Mouse (Mus musculus) lung, embryonic 16.5 days (tissue): ENCODE measurements around the gene Skor1. TPM values are rescaled to one million over a fixed set of nuclear protein-coding genes. Genes with fewer than 3 reads are reported as not detected.

Experiments
- ATAC-seq: fragments of 200-750 bp; cut with Nextera tagmentation; 2 replicates; pipeline ENCODE4 v1.8.0; 2017; ENCODE audit warnings: low read depth, mild to moderate bottlenecking, moderate library complexity
- H3K27ac ChIP-seq: fragments of 300-500 bp; sonication (generic); 2 replicates; pipeline ENCODE4 v1.5.1; 2014; ENCODE audit warnings: mild to moderate bottlenecking, control low read depth, low read length
- H3K27me3 ChIP-seq: fragments of 300-500 bp; sonication (generic); 2 replicates; pipeline ENCODE4 v1.6.1; 2014; ENCODE audit warnings: low read depth, low read length, mixed read lengths; ENCODE audit not compliant: control insufficient read depth, insufficient read depth
- H3K36me3 ChIP-seq: fragments of 300-500 bp; sonication (generic); 2 replicates; pipeline ENCODE4 v1.6.1; 2014; ENCODE audit warnings: low read length; ENCODE audit not compliant: control insufficient read depth, insufficient read depth
- H3K4me1 ChIP-seq: fragments of 300-500 bp; sonication (generic); replicated peaks from 2 replicates; pipeline ENCODE4 v1.6.1; 2014; ENCODE audit warnings: low read length, mixed read lengths; ENCODE audit not compliant: control insufficient read depth, insufficient read depth
- H3K4me2 ChIP-seq: fragments of 300-500 bp; sonication (generic); 2 replicates; pipeline ENCODE4 v1.6.1; 2014; ENCODE audit warnings: low read depth, low read length, control low read depth
- H3K4me3 ChIP-seq: fragments of 300-500 bp; sonication (generic); 2 replicates; pipeline ENCODE4 v1.5.1; 2014; ENCODE audit warnings: mild to moderate bottlenecking, low read length, control low read depth
- H3K9ac ChIP-seq: fragments of 300-500 bp; sonication (generic); 2 replicates; pipeline ENCODE4 v1.6.1; 2014; ENCODE audit warnings: low read length, control low read depth
- H3K9me3 ChIP-seq: fragments of 300-500 bp; sonication (generic); 2 replicates; pipeline ENCODE4 v1.6.1; 2016; ENCODE audit warnings: low read length; ENCODE audit not compliant: control insufficient read depth
- WGBS: fragments of 180-500 bp; shearing (Covaris S2); extraction: QIAGEN DNeasy Blood & Tissue Kit; methylation state at CpG from one replicate; pipeline ENCODE4 v1.1.7; 2014; 5-methylcytosine and 5-hydroxymethylcytosine counted together
- polyA plus RNA-seq: library from polyadenylated mRNA; unstranded; fragments of >200 nt; fragmentation: Nextera tagmentation; extraction: Ambion mirVana; gene quantifications from 2 replicates; pipeline ENCODE4 v1.2.1, GENCODE M21; 2015

The Skor1 gene
- polyA plus RNA-seq, 1 experiment from 2014 or later: not detected

DNA sequence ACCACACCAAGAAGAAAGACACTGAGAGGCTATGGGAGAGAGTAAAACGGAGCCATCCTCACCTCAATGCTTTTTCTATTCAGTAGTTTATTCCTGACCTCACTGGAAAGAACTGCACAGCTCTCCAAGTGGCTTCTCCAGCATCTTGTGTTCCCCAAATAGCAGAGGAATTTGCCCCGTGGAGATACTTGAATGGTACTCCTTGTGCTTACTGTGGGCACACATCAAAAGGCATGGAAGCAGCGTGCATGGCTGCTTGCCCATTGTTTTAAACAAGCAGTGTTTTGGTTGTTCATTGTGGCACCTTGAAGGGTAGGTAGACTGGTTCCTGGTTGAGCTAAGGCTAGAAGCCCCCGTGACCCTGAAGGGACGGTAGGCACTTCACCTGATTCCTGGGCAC lies 48.1 kb downstream of the Skor1 start:
- H3K4me3 ChIP-seq: no peak overlapping the region
- 63% methylated on average over 5 of the region's 5 CpGs for WGBS
- H3K36me3 ChIP-seq: no peaks in the 10 kb centered on the region; the same call in 1 of the 2 replicates
- peak; percentile 55; the same call in 1 of the 2 replicates for ATAC-seq
- no peaks in the 10 kb centered on the region for H3K27me3 ChIP-seq
- no peak overlapping the region for H3K9ac ChIP-seq
- H3K4me1 ChIP-seq: no peaks in the 10 kb centered on the region; the same call in 1 of the 2 replicates
- H3K9me3 ChIP-seq: no peaks in the 10 kb centered on the region
- H3K27ac ChIP-seq: peak overlapping the region; percentile 41
- H3K4me2 ChIP-seq: no peak overlapping the region

DNA sequence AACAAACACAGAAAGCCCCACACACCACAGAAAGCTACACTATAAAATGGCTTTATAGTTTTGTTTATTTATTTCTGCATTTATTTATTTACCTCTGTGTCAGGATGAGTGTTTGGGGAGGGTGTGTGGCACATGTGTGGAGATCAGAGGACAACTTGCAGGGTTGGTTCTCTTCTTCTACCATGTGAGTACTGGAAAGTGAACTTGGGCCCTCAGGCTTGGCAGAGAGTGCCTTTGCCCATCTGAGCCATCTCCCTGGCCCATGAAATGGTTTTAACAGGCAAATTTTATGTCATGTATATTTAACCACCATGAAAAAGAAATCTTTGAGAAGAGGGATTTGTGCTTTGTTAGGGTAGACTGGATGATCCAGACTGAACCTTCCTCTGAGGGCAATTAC lies 48.9 kb downstream of the Skor1 start:
- Histone ChIP-seq H3K27me3 (no peaks in the 10 kb centered on the region), H3K27ac (no peak overlapping the region), H3K4me3 (no peak overlapping the region), H3K9ac (no peak overlapping the region), H3K4me2 (no peak overlapping the region), H3K4me1 (peaks cover 4% of the 10 kb centered on the region), H3K9me3 (no peaks in the 10 kb centered on the region), H3K36me3 (no peaks in the 10 kb centered on the region; the same call in 1 of the 2 replicates)
- no peak for ATAC-seq

DNA sequence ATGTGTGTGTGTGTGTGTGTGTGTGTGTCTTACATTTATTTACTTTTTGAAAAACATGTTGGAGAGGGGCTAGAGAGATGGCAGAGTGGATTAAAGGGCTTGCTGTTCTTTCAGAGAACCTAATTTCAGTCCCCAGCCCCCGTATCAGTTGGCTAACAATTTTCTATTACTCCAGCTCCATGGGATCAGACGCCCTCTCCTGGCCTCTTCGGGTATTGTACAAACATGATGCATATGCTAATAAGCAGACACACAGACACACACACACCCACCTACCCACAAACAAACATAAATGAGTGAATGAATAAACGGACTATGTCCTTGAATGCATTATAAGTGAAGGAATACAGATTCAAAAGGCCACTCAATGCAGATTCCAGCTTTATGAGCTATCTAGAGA lies 49.4 kb downstream of the Skor1 start:
- Histone ChIP-seq H3K4me3 (no peak overlapping the region), H3K27me3 (no peaks in the 10 kb centered on the region), H3K4me1 (peaks cover 4% of the 10 kb centered on the region), H3K27ac (no peak overlapping the region), H3K36me3 (no peaks in the 10 kb centered on the region; the same call in 1 of the 2 replicates), H3K9me3 (no peaks in the 10 kb centered on the region), H3K4me2 (no peak overlapping the region), H3K9ac (no peak overlapping the region)
- 81% methylated on average over 4 of the region's 4 CpGs for WGBS
- no peak for ATAC-seq

DNA sequence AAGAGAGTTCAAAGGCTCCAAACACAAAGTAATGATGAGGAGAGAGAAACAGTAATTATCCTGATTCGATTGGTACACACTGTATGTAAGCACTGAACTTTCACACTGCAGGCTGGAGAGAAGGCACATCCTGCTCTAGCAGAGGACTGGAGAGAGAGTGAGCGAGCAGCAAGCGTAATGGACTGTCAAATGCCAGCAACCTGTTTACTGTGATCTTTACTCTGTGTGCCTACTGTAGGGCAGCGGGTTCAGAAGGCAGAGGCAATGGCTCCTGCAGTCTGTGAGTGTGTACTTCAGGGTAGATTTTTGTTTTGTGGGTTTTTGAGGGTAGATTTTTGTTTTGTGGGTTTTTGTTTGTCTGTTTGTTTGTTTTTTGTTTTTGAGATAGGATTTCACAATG lies 49.9 kb downstream of the Skor1 start:
- Histone ChIP-seq H3K27me3 (no peaks in the 10 kb centered on the region), H3K4me1 (peaks cover 4% of the 10 kb centered on the region), H3K4me3 (no peak overlapping the region), H3K9ac (no peak overlapping the region), H3K36me3 (no peaks in the 10 kb centered on the region; the same call in 1 of the 2 replicates), H3K27ac (no peak overlapping the region), H3K9me3 (no peaks in the 10 kb centered on the region), H3K4me2 (no peak overlapping the region)
- ATAC-seq: no peak
- WGBS: 72% methylated on average over 4 of the region's 4 CpGs

DNA sequence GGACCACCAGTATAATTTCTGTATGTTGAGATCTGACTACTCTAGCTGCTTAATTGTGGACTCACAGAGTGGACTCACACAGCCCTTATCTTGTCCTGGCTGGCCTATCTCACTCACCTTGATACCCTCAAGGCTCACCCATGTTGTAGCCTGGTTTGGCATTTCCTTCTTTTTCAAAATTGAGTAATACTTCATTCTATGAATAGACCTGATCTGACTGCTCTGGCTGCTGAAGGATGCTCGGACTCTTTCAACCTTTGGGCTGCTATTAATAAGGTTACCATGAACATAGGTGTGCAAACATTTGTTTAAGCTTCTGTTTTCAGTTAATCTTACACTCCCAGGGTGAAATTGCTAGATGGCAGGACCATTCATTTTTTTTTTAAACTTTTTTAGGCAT lies 51.6 kb downstream of the Skor1 start:
- Histone ChIP-seq H3K4me3 (no peak overlapping the region), H3K9ac (no peak overlapping the region), H3K9me3 (no peaks in the 10 kb centered on the region), H3K27me3 (no peaks in the 10 kb centered on the region), H3K4me2 (no peak overlapping the region), H3K27ac (no peak overlapping the region), H3K4me1 (peaks cover 12% of the 10 kb centered on the region), H3K36me3 (no peaks in the 10 kb centered on the region; the same call in 1 of the 2 replicates)
- WGBS: 53% methylated on average over 1 of the region's 1 CpGs
- ATAC-seq: no peak

DNA sequence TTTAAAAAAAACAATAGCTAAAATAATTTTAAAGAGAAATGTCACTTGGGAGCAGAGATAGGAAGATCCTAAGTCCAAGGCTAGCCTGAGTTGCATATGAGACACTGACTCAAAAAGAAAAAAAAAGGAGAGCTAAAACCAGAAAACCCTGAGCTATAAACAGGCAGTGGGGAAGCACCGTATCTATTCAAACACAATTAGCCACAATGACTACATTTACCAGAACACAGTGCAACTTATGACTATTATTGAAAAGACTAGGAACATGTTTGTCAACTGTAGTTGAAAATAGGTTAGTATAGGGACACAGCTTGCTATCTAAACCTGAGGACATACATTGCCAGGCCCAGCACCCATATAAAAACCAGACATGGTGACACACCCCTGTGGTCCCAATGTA lies 54.7 kb downstream of the Skor1 start:
- H3K4me3 ChIP-seq: no peak overlapping the region
- no peak overlapping the region for H3K27ac ChIP-seq
- no peaks in the 10 kb centered on the region for H3K36me3 ChIP-seq
- WGBS: 88% methylated on average over 1 of the region's 1 CpGs
- no peak overlapping the region for H3K9ac ChIP-seq
- ATAC-seq: no peak
- no peaks in the 10 kb centered on the region for H3K9me3 ChIP-seq
- no peak overlapping the region for H3K4me2 ChIP-seq
- no peaks in the 10 kb centered on the region for H3K27me3 ChIP-seq
- H3K4me1 ChIP-seq: peaks cover 20% of the 10 kb centered on the region

DNA sequence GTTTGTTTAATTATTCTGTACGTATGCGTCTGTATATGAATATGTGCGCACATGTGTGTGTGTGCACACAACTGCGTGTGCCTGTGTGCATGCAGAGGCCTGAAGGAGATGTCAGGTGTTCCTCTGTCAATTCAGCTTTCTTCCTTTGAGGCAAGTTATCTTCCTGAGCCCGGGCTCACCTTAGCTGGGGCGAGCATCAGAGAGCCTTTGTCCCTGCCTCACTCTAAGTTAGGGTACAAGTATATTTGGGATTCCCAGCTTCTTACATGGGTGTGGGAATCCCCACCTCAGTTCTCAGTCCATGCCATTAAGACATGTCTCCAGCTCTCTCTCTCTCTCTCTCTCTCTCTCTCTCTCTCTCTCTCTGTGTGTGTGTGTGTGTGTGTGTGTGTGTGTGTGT lies 56.2 kb downstream of the Skor1 start:
- H3K4me3 ChIP-seq: peak overlapping the region; percentile 33
- WGBS: 3% methylated on average over 6 of the region's 6 CpGs
- H3K9ac ChIP-seq: peak overlapping the region; percentile 50
- H3K9me3 ChIP-seq: no peaks in the 10 kb centered on the region
- peak overlapping the region; percentile 97 for H3K27ac ChIP-seq
- H3K4me2 ChIP-seq: peak overlapping the region; percentile 60
- no peaks in the 10 kb centered on the region for H3K36me3 ChIP-seq
- peak; percentile 15; the same call in 1 of the 2 replicates for ATAC-seq
- no peaks in the 10 kb centered on the region for H3K27me3 ChIP-seq
- H3K4me1 ChIP-seq: peaks cover 20% of the 10 kb centered on the region

DNA sequence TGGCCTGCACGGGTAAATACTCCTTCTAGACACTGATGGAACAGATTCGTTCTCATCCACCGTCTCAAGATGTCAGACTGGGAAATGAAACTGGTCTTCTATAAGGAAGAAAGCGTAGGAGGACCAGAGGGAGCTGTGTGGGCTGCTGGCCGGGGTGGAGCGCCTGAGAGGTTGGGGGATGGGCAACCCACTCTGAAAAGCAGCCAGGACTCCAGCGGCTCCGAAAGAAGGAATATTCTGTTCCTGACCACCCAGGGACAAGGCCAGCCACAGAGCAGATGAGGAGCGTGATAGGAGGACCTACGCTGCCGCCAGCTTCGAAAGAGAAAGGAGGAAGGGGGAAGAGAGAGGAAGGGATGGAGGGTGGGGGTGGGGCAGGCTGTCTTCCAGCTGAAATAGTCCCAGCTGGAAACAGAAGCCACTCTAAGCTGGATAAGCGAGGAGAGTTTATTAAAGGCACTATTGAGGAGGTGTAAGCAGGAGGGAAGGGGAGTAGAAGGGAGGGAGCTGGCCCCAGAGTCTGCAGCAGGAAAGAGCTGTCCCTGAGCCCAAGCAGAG lies 56.7 kb downstream of the Skor1 start:
- under 1% methylated on average over 13 of the region's 13 CpGs for WGBS
- Histone ChIP-seq H3K4me2 (peak overlapping the region; percentile 60), H3K9ac (peak overlapping the region; percentile 50), H3K4me3 (peak overlapping the region; percentile 33), H3K36me3 (no peaks in the 10 kb centered on the region), H3K9me3 (no peaks in the 10 kb centered on the region), H3K4me1 (peaks cover 20% of the 10 kb centered on the region), H3K27ac (peak overlapping the region; percentile 97), H3K27me3 (no peaks in the 10 kb centered on the region)
- peak; percentile 96 for ATAC-seq

DNA sequence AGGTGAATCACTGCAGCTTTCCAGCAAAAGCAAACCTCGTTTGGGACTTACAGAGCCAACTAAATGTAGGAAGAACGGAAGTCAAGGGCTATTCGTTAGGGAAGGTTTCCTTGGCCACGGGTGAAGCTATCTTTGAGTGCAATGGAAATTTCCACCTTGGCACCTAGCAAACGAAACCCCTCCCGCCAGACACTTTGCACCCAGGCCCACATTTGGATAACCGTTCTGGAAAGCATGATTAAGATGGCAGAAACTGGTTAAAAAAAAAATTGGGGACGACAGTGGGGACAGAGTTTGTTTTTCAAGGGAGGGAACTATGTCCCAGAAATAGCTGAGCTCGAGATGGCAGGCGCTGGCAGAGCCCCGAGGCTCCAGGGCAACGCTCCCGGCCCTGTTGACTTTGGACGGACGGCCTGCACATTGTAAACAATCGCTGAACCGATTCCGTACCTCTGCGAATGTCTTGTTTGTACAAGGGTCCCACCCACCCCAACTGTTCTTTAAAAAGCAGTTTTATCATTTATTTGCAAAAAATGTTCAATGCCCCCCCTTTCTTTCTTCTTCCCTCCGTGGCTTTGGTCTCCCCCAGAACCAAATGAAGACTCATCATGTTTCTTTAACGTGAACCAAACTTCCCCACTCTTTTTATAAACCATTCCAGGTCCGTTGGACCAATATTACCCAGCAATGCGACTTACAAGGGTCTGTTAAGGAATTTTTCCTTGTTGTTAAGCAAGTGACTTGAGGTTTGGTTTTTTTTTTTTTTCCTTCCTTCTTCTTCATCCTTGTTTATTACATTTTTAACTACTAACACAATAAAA lies 57.5 kb downstream of the Skor1 start:
- H3K9ac ChIP-seq: peak overlapping the region; percentile 50; the same call in 1 of the 2 replicates
- no peaks in the 10 kb centered on the region for H3K9me3 ChIP-seq
- peak overlapping the region; percentile 60 for H3K4me2 ChIP-seq
- no peaks in the 10 kb centered on the region for H3K36me3 ChIP-seq
- peaks cover 20% of the 10 kb centered on the region for H3K4me1 ChIP-seq
- peak overlapping the region; percentile 97 for H3K27ac ChIP-seq
- 9% methylated on average over 23 of the region's 23 CpGs for WGBS
- H3K4me3 ChIP-seq: peak overlapping the region; percentile 33
- peak; percentile 32; the same call in 1 of the 2 replicates for ATAC-seq
- H3K27me3 ChIP-seq: no peaks in the 10 kb centered on the region
